Mouse (Mus musculus) midbrain, embryonic 15.5 days (tissue): ENCODE measurements around the gene Fam187b. TPM values are rescaled to one million over a fixed set of nuclear protein-coding genes. Genes with fewer than 3 reads are reported as not detected.
"Not testable (repeated sequence)": the region's sequence is repeated elsewhere in the genome, so short reads cannot be mapped to it uniquely, and the experiment has no call there.

Experiments used
- ATAC-seq: fragments of 200-750 bp; cut with Nextera tagmentation; replicated peaks from 2 replicates; pipeline ENCODE4 v1.8.0; 2017; ENCODE audit warnings: moderate TSS enrichment
- H3K27ac ChIP-seq: fragments of 300-500 bp; sonication (generic); 2 replicates; pipeline ENCODE4 v1.5.1; 2015; ENCODE audit warnings: mild to moderate bottlenecking, inconsistent platforms
- H3K27me3 ChIP-seq: fragments of 300-500 bp; sonication (generic); replicated peaks from 2 replicates; pipeline ENCODE4 v1.6.1; 2015; ENCODE audit warnings: inconsistent platforms
- H3K36me3 ChIP-seq: fragments of 300-500 bp; sonication (generic); replicated peaks from 2 replicates; pipeline ENCODE4 v1.6.1; 2015; ENCODE audit warnings: inconsistent platforms
- H3K4me1 ChIP-seq: fragments of 300-500 bp; sonication (generic); 2 replicates; pipeline ENCODE4 v1.6.1; 2015; ENCODE audit warnings: inconsistent platforms
- H3K4me2 ChIP-seq: fragments of 300-500 bp; sonication (generic); 2 replicates; pipeline ENCODE4 v1.6.1; 2015; ENCODE audit warnings: inconsistent platforms, mild to moderate bottlenecking, moderate library complexity
- H3K4me3 ChIP-seq: fragments of 300-500 bp; sonication (generic); 2 replicates; pipeline ENCODE4 v1.5.1; 2015; ENCODE audit warnings: mild to moderate bottlenecking, inconsistent platforms
- H3K9ac ChIP-seq: fragments of 300-500 bp; sonication (generic); 2 replicates; pipeline ENCODE4 v1.6.1; 2015; ENCODE audit warnings: mild to moderate bottlenecking, inconsistent platforms
- H3K9me3 ChIP-seq: fragments of 300-500 bp; sonication (generic); 2 replicates; pipeline ENCODE4 v1.6.1; 2016; ENCODE audit warnings: inconsistent platforms
- WGBS: fragments of 180-500 bp; shearing (Covaris S2); methylation state at CpG from one replicate; pipeline ENCODE4 v1.1.7; 2015; ENCODE audit warnings: mixed read lengths; 5-methylcytosine and 5-hydroxymethylcytosine counted together
- polyA plus RNA-seq: library from polyadenylated mRNA; unstranded; fragments of >200 nt; fragmentation: Nextera tagmentation; extraction: Ambion mirVana; gene quantifications from 2 replicates; pipeline ENCODE4 v1.2.1, GENCODE M21; 2015

Gene Fam187b
- polyA plus RNA-seq: 0.23 and 0.68 TPM in 2 replicates

GRCm38 (mm10) chr7:30973501-30974289, at the start of gene Fam187b:
TSS of gene Fam187b (plus strand) at chr7:30973790.
- H3K27me3 ChIP-seq: peaks cover 20% of the 10 kb centered on the region
- no peaks in the 10 kb centered on the region for H3K36me3 ChIP-seq
- peak within 1 kb of the TSS; percentile 51 for H3K4me2 ChIP-seq
- no peak within 1 kb of the TSS; the same call in 1 of the 2 replicates for H3K9ac ChIP-seq
- ATAC-seq: peak; percentile 80
- H3K27ac ChIP-seq: no peak within 1 kb of the TSS
- peaks cover 9% of the 10 kb centered on the region for H3K4me1 ChIP-seq
- no peaks in the 10 kb centered on the region for H3K9me3 ChIP-seq
- WGBS: 0% methylated on average over 37 of the region's 37 CpGs
- H3K4me3 ChIP-seq: peak within 1 kb of the TSS; percentile 34

- H3K9me3 ChIP-seq: no peaks in the 10 kb centered on the region
- 58% methylated on average over 3 of the region's 3 CpGs for WGBS
- no peak for ATAC-seq
- no peaks in the 10 kb centered on the region for H3K4me1 ChIP-seq
- no peaks in the 10 kb centered on the region for H3K36me3 ChIP-seq
- no peak overlapping the region for H3K4me3 ChIP-seq
- no peak overlapping the region for H3K4me2 ChIP-seq
- no peak overlapping the region for H3K9ac ChIP-seq
- H3K27ac ChIP-seq: no peak overlapping the region
- no peaks in the 10 kb centered on the region for H3K27me3 ChIP-seq
These were observed 49.5 kb upstream of the Fam187b start for GRCm38 (mm10) chr7:30924071-30924470.

- not testable (repeated sequence) for H3K9ac ChIP-seq, H3K36me3 ChIP-seq, H3K4me3 ChIP-seq, H3K27ac ChIP-seq, H3K27me3 ChIP-seq, ATAC-seq, H3K4me2 ChIP-seq, H3K4me1 ChIP-seq, H3K9me3 ChIP-seq
- 74% methylated on average over 2 of the region's 2 CpGs for WGBS
These were observed 49.0 kb upstream of the Fam187b start, which contains the start of gene Hamp2 for GRCm38 (mm10) chr7:30924581-30924980. TSS of gene Hamp2 (minus strand) at chr7:30924681.

DNA sequence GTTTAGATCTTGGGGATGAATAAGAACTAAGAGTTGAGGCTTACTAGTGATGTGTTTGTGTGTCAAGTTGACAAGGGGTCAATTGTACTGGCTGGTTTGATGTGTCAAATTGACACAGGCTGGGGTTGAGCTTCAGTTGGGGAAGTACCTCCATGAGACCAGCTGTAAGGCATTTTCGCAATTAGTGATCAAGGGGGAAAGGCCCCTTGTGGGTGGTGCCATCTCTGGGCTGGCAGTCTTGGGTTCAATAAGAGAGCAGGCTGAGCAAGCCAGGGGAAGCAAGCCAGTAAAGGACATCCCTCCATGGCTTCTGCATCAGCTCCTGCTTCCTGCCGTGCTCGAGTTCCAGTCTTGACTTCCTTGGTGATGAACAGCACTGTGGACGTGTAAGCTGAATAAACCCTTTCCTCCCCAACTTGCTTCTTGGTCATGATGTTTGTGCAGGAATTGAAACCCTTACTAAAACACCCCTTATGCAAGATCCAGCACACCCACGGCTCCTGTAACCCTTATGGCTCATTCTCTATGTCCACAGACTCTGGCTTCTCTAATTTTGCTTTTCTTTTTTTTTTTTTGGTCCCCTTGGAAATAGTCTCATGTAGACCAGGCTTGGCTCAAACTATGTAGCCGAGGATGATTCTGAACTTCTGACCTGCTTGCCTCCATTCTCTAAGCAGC, 38.0 kb upstream of the Fam187b start:
- not testable (repeated sequence) for H3K4me1 ChIP-seq, ATAC-seq, H3K4me3 ChIP-seq, H3K36me3 ChIP-seq, H3K9ac ChIP-seq, H3K27me3 ChIP-seq, H3K4me2 ChIP-seq, H3K9me3 ChIP-seq, H3K27ac ChIP-seq
- whole genome bisulfite sequencing: 80% methylated on average over 6 of the region's 6 CpGs

DNA sequence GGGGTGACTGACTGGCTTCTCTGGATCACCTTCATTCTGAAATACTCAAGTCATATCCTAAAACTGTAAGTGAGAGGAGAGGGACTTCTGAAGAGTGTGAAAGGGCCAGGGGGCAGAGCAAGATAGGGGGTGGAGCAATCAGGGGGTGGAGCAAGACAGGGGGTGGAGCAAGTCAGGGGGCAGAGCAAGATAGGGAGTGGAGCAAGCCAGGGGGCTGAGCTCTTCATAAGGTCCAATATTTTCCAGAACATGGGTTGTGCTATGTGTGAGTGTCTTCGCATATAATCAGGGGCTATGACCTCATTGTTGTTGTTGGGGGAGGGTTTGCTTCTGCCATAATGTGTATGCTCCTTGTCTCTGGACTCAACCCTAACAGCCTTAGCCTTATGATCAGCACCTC, 33.5 kb upstream of the Fam187b start:
- not testable (repeated sequence) for H3K4me1 ChIP-seq, H3K36me3 ChIP-seq, H3K9me3 ChIP-seq, H3K27me3 ChIP-seq, H3K9ac ChIP-seq, ATAC-seq, H3K4me3 ChIP-seq, H3K4me2 ChIP-seq, H3K27ac ChIP-seq
- WGBS: 94% methylated on average over 1 of the region's 1 CpGs

- WGBS: 52% methylated on average over 3 of the region's 3 CpGs
- not testable (repeated sequence) for H3K27ac ChIP-seq, H3K4me3 ChIP-seq, H3K27me3 ChIP-seq, H3K9ac ChIP-seq, H3K4me1 ChIP-seq, H3K9me3 ChIP-seq, ATAC-seq, H3K4me2 ChIP-seq, H3K36me3 ChIP-seq
These were observed 31.2 kb upstream of the Fam187b start for GRCm38 (mm10) chr7:30942365-30942764.

DNA sequence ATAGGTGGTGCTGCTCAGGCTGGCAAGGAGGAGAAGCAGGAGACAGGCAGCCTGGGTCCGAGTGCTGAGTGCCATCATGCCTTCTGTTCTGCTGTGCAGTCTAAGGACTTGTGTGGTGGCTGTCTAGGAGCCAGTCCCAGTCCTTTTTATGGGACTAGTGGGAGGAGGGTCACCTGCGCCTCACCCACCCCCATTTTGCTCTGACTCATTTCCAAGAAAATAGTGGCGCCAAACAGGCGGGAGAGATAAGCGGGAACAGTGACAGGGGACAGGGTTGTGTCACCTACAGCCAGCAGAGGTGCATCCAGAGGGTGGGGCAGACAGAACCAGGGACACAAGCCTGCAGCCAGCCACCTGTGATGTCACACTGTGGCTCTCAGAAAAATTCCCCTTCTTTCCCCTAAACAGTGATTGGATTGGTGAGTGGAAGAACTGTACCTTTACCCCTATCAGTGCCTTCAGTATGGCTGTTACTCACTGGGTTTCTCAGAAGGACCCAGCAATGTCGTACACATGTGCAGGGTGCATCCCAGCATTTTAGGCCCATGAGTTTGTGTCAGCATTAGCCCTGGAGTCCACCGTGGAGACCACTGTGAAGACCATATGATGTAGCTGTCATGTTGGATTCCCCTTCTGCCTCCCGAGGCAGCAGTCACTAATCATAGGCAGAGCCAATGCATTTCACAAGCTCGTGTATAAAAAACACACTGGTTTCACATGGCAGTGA, 29.5 kb upstream of the Fam187b start, which contains the start of gene Hamp:
Hamp (minus strand) TSS at position 124 of the 727 bp plus-strand sequence.
- ATAC-seq: no peak; the same call in 1 of the 2 replicates
- Histone ChIP-seq H3K4me1 (no peaks in the 10 kb centered on the region), H3K27me3 (no peaks in the 10 kb centered on the region), H3K9ac (no peak within 1 kb of the TSS), H3K4me2 (no peak within 1 kb of the TSS), H3K36me3 (peaks cover 4% of the 10 kb centered on the region; the same call in 1 of the 2 replicates), H3K4me3 (no peak within 1 kb of the TSS), H3K27ac (no peak within 1 kb of the TSS), H3K9me3 (no peaks in the 10 kb centered on the region)
- WGBS: 75% methylated on average over 9 of the region's 9 CpGs

DNA sequence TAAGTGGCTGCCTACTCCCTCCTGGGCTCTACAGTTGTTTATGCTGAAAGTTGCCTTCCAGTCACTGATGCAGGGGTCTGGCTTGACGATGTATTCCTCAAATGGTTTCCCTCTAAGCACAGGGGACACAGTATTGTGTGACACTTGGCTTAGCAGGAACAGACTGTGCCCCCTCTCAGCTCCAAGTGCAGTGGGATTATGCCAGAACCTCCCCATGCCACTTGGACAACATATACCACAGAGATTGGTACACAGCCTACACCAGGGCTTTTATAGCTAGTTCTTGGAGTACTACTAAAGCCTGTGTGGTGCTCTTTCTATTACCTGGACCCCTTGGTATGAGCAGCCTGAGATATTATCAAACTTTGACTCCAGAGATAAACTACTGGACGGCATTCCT, 28.9 kb upstream of the Fam187b start:
- WGBS: 88% methylated on average over 2 of the region's 2 CpGs
- H3K4me3 ChIP-seq, H3K4me1 ChIP-seq, H3K27me3 ChIP-seq, ATAC-seq, H3K9me3 ChIP-seq, H3K9ac ChIP-seq, H3K4me2 ChIP-seq, H3K27ac ChIP-seq: not testable (repeated sequence)
- H3K36me3 ChIP-seq: peaks cover 10% of the 10 kb centered on the region; the same call in 1 of the 2 replicates

GRCm38 (mm10) chr7:30945466-30945865, 28.1 kb upstream of the Fam187b start:
- 98% methylated on average over 7 of the region's 7 CpGs for WGBS
- ATAC-seq, H3K4me1 ChIP-seq, H3K27me3 ChIP-seq, H3K9ac ChIP-seq, H3K4me2 ChIP-seq, H3K27ac ChIP-seq, H3K4me3 ChIP-seq, H3K9me3 ChIP-seq: not testable (repeated sequence)
- H3K36me3 ChIP-seq: peaks cover 13% of the 10 kb centered on the region; the same call in 1 of the 2 replicates

GRCm38 (mm10) chr7:30945876-30946275, 27.7 kb upstream of the Fam187b start:
- H3K4me3 ChIP-seq: no peak overlapping the region
- no peak for ATAC-seq
- H3K4me2 ChIP-seq: no peak overlapping the region
- no peaks in the 10 kb centered on the region for H3K4me1 ChIP-seq
- 93% methylated on average over 7 of the region's 7 CpGs for WGBS
- no peaks in the 10 kb centered on the region for H3K27me3 ChIP-seq
- peaks cover 14% of the 10 kb centered on the region; the same call in 1 of the 2 replicates for H3K36me3 ChIP-seq
- no peak overlapping the region for H3K9ac ChIP-seq
- H3K9me3 ChIP-seq: no peaks in the 10 kb centered on the region
- no peak overlapping the region for H3K27ac ChIP-seq

- not testable (repeated sequence) for H3K4me3 ChIP-seq, H3K27ac ChIP-seq, H3K9ac ChIP-seq, H3K4me2 ChIP-seq, H3K27me3 ChIP-seq, H3K4me1 ChIP-seq, ATAC-seq, H3K9me3 ChIP-seq
- 95% methylated on average over 3 of the region's 3 CpGs for WGBS
- H3K36me3 ChIP-seq: peaks cover 39% of the 10 kb centered on the region; the same call in 1 of the 2 replicates
These were observed 23.7 kb upstream of the Fam187b start for GRCm38 (mm10) chr7:30949902-30950301.
